Mouse (Mus musculus): Measurements from ENCODE around the gene Igsf9.
A peak's percentile ranks its signal among the peaks of the same experiment; 100 is the strongest.

Gene Igsf9

GRCm38 (mm10) chr1:172481540-172482280 is at the start of gene Igsf9:
TSS of gene Igsf9 (plus strand) at chr1:172481788.
- peak; percentile 93 for DNase-seq (ENCODE audit: low read depth, low spot score)

- DNase-seq (ENCODE audit: low read depth, low spot score), result no peak
Observed at GRCm38 (mm10) chr1:172431836-172432586, 49.6 kb upstream of the Igsf9 start.

- no peak for DNase-seq (ENCODE audit: low read depth, low spot score)
Observed at GRCm38 (mm10) chr1:172432587-172432955, 49.0 kb upstream of the Igsf9 start.

- DNase-seq (ENCODE audit: low read depth, low spot score), result no peak
Observed at GRCm38 (mm10) chr1:172433012-172433850, 48.4 kb upstream of the Igsf9 start.

DNA sequence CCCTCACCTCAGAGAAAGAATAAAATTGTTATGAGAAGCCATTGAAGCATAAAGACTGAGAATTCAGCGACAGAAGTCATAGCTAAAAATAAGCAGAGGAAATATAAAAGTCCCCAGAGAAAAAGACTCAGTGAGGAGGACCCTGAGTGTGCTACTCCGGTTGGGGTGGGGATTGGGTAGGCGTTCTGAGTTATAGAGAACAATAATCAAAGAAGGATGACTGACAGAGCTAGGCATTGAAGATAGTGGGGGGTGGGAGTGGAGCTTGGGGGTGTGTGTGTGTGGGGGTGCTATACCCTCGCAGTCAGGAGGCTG is 47.8 kb upstream of the Igsf9 start:
- no peak for DNase-seq (ENCODE audit: low read depth, low spot score)

DNA sequence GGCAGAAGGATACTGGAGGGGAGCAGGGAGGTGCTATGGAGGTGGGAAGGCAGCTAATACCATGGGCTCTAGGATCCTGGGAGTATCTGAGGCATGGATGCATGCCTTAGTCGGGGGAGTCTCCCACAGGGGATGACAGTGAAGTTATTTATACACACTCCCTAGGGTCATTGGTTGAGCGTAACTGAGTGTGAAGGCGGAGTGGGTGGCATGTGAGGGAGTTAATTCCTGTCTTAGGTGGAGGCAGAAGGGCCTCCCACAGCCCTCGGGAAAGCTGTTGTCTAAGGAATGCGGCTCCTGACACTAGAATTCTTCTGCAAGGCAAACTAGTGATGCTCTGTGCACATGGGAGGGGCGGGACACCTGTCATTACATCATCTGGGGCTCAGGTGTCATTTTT is 44.8 kb upstream of the Igsf9 start:
- no peak for DNase-seq (ENCODE audit: low read depth, low spot score)

DNA sequence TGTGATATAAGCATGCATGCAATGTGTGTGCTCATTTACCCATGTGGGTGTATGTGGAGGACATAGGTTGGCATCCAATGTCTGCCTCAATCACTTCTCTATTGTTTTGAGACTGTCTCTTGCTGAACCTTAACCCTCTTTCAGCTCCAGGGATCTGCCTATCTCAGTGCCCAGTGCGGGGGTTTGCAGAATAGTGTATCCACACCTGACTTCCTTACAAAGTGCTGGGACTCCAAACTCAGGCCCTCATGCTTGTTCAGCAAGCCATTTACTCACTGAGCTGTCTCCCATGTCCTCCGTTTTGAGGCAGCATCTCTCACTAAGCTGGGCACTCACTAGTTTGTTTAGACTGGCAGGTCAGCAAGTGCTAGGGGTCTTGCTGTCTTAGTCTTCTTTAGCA is 43.0 kb upstream of the Igsf9 start:
- DNase-seq (ENCODE audit: low read depth, low spot score), result no peak

GRCm38 (mm10) chr1:172440521-172440920 is 41.1 kb upstream of the Igsf9 start:
- no peak for DNase-seq (ENCODE audit: low read depth, low spot score)

DNA sequence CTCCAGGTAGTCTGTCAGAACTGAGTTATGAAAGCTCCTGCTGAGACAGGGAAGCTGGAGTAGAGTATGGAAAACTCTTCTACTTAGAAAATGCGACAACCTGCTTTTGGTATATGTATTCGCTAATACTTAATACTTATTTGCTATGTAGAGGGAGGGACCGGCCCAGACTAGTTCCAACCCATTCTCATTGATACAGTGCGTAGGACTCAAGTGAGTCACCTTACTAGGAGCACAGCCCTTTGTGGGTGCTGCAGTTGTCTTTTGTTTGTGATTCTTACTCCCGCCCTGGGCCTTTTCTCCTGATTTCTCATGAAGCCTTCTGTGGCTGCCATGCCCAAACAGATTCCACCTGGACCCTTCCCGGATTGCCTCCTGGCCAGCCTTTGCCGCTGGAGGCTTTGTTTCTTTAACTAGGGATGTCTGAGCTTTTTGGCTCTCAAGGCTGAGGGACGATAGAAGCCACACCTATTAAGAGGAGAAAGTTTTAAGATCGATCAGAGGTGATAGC is 39.6 kb upstream of the Igsf9 start:
- no peak for DNase-seq (ENCODE audit: low read depth, low spot score)

- no peak for DNase-seq (ENCODE audit: low read depth, low spot score)
Observed at GRCm38 (mm10) chr1:172450226-172450625, 31.4 kb upstream of the Igsf9 start.

DNA sequence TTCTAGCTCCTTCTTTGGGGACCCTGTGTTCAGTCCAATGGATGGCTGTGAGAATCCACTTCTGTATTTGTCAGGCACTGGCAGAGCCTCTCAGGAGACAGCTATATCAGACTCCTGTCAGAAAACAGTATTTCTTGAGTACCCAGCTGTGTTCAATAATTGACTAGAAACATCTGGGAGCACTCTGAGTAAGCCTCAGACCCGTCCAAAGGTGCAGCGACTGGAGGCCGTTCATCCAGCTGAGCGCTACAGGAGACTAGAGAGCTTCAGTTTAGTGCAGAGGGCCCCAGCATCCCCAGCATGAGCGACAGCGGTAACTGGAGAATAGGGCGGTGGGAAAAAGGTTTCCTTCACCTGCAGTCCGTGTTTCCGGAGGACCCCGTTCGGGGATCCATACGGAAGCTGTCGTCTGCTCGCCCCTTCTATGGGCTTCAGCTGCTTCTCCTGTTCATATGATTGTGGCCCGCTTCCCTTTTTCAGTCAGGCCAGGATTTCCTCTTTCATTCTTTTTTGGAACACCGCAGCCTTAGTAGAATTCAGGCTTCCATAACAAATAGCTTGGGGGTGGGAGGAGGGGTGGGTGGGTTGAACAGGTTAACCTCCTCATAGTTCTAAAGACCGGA is 30.6 kb upstream of the Igsf9 start:
- no peak for DNase-seq (ENCODE audit: low read depth, low spot score)

DNA sequence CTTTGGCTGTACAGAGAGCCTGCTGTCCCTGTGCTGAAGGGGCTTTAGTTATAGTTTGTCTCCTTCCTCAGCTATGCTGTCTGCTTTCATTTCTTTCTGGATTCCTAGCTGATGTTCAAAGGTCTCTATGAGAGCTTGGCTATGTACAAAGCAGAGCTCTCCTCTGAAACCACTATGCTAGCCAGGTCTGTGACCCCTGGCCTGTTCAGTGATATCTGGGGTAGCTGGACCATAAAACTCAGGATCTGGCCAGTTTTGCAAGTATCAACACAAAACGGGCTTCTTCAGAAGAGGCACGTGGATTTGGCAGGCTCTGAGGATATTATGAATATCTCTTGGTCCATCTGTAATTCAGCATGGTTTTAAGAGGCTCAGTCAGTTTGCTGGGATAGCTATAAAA is 28.7 kb upstream of the Igsf9 start:
- DNase-seq (ENCODE audit: low read depth, low spot score), result no peak

DNA sequence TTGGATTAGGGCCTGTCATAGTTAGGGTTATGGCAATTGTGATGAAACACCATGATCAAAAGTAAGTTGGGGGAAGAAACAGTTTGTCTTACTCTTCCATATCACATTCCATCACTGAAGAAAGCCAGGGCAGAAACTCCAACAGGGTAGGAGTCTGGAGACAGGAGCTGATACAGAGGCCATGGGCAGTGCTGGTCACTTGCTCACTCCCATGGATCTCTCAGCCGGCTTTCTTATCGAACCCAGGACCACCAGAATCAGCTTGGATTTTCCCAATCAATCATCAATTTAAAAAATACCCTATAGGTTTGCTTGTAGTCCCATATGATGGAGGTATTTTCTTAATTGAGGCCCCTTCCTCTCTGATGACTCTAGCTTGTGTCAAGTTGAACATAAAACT is 27.8 kb upstream of the Igsf9 start:
- no peak for DNase-seq (ENCODE audit: low read depth, low spot score)

DNA sequence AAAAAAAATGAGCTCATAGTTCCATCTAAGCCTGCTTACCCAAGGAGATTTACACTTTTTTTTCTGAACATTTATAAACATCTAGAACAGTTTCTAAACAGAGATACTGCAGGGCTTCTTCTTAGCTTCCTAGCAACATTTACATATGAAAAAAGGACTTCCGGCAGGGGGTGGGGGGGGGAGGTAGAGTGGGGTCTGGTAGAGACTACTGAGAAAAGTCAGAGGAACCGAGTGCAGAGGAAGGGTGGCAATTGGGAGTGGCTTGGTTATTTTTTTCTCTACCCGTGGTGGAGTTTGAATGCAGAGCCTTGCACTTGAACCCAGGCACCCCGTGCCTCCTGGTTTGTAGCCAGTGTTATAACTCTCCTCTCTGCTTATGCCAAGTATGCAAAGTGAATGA is 26.2 kb upstream of the Igsf9 start:
- no peak for DNase-seq (ENCODE audit: low read depth, low spot score)

DNA sequence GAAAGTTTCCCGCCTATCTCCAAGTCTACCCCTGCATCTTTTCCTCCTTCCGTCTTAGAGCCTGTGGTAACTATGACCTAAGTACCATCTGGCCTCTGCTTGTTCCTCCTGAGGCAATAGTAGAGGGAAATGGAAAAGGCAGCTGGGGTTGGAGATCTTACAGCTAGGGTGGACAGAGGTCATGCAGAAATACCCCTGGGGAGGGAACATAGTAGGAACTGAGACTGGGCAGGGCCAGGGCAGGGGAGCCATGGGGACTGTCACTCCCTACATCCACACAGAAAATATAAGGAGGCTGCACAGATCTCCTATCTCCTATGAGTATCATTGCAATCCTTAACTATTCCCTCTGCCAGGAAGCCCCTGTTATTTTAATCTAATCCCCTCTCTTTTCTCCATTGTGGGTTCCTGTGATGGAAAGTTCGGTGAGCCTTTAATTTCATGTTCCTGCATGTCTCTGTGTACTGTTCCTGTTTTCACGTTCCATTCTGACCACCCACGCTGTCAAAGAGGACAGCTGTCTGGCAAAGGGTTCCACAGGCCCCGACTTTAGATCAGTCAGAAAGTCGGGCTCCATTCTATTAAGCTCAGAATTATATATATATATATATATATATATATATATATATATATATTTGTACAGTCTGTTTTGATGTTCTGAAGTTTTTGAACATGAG is 25.4 kb upstream of the Igsf9 start:
- no peak for DNase-seq (ENCODE audit: low read depth, low spot score)

DNA sequence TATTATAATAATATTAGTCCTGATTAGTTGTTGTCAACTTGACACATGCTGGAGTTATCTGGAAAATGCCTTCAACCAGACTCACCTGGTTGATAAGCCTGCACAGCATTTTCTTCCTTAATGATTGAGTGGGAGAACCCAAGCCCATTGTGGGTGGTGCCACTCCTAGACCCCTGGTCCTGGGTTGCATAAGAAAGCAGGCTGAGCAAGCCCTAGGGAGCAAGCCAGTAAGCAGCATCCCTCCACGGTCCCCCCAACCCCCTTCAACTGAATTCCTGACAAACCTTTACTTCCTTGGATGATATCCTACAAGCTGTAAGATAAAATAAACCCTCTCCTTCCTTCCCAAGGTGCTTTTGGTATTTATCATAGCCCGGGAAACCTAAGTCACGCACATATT is 24.4 kb upstream of the Igsf9 start:
- DNase-seq (ENCODE audit: low read depth, low spot score), result no peak

GRCm38 (mm10) chr1:172458041-172458440 is 23.5 kb upstream of the Igsf9 start:
- DNase-seq (ENCODE audit: low read depth, low spot score), result no peak

GRCm38 (mm10) chr1:172461602-172462001 is 20.0 kb upstream of the Igsf9 start:
- no peak for DNase-seq (ENCODE audit: low read depth, low spot score)

DNA sequence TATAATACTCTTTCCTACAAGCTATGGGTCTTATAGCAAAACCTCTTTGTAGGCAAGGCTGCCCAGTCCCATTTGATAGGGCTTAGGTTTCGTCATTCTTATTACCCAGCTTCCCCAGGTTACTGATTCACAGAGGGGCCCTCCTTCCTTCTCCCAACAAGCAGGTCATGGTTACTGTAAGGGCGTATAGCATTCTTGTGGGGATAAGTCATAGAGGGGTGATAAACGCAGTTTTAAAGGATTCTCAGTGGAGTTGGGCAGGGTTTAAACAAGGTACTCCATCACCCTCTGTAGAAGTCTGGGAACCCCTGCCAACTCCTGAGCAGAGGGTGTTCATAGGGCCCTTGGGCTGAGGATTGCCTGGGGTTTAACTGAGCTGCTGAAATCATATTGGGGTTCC is 19.1 kb upstream of the Igsf9 start:
- no peak for DNase-seq (ENCODE audit: low read depth, low spot score)

GRCm38 (mm10) chr1:172463387-172464333 is 17.9 kb upstream of the Igsf9 start:
- no peak for DNase-seq (ENCODE audit: low read depth, low spot score)

All from brain, embryonic 18.5 days (tissue).